Mouse (Mus musculus) limb, embryonic 14.5 days (tissue): Measurements from ENCODE around the gene Gsdma2. TPM values are rescaled to one million over a fixed set of nuclear protein-coding genes. Genes with fewer than 3 reads are reported as not detected.

Experiments
- ATAC-seq: fragments of 200-750 bp; cut with Nextera tagmentation; 2 replicates; pipeline ENCODE4 v1.8.0; 2017; ENCODE audit warnings: low read depth, moderate number of reproducible peaks, moderate TSS enrichment; ENCODE audit not compliant: low FRiP score
- DNase-seq: peaks from one replicate; pipeline ENCODE4 v3.0.0-alpha.2; 2015; ENCODE audit warnings: low spot score
- H3K27ac ChIP-seq: fragments of 300-500 bp; sonication (generic); replicated peaks from 2 replicates; pipeline ENCODE4 v1.5.1; 2014; ENCODE audit warnings: low read depth, mild to moderate bottlenecking, low read length, moderate library complexity, mixed read lengths
- H3K27me3 ChIP-seq: fragments of 300-500 bp; sonication (generic); 2 replicates; pipeline ENCODE4 v1.6.1; 2014; ENCODE audit warnings: low read length, mixed read lengths; ENCODE audit not compliant: control insufficient read depth, insufficient read depth
- H3K36me3 ChIP-seq: fragments of 300-500 bp; sonication (generic); 2 replicates; pipeline ENCODE4 v1.6.1; 2014; ENCODE audit warnings: mild to moderate bottlenecking, low read length, moderate library complexity, mixed read lengths; ENCODE audit not compliant: control insufficient read depth, insufficient read depth
- H3K4me1 ChIP-seq: fragments of 300-500 bp; sonication (generic); 2 replicates; pipeline ENCODE4 v1.6.1; 2014; ENCODE audit warnings: antibody characterized with exemption, low read length, mixed read lengths; ENCODE audit not compliant: control insufficient read depth, insufficient read depth
- H3K4me2 ChIP-seq: fragments of 300-500 bp; sonication (generic); replicated peaks from 2 replicates; pipeline ENCODE4 v1.6.1; 2014; ENCODE audit warnings: low read depth, mild to moderate bottlenecking, low read length, moderate library complexity; ENCODE audit not compliant: severe bottlenecking
- H3K4me3 ChIP-seq: fragments of 300-500 bp; sonication (generic); replicated peaks from 2 replicates; pipeline ENCODE4 v1.5.1; 2014; ENCODE audit warnings: low read length
- H3K9ac ChIP-seq: fragments of 300-500 bp; sonication (generic); 2 replicates; pipeline ENCODE4 v1.6.1; 2014; ENCODE audit warnings: mild to moderate bottlenecking, low read depth, low read length, moderate library complexity; ENCODE audit not compliant: severe bottlenecking
- H3K9me3 ChIP-seq: fragments of 300-500 bp; sonication (generic); 2 replicates; pipeline ENCODE4 v1.6.1; 2016; ENCODE audit warnings: low read length; ENCODE audit not compliant: control insufficient read depth
- POLR2A ChIP-seq: fragments of 200-500 bp; IDR thresholded peaks from 2 replicates; pipeline ENCODE4 v1.8.0; 2012; ENCODE audit warnings: inconsistent platforms, mild to moderate bottlenecking, moderate library complexity, borderline replicate concordance; ENCODE audit not compliant: insufficient read depth, insufficient read length; ENCODE audit errors: extremely low read depth
- WGBS: fragments of 180-500 bp; shearing (Covaris S2); extraction: QIAGEN DNeasy Blood & Tissue Kit; methylation state at CpG from one replicate; pipeline ENCODE4 v1.1.7; 2014; 5-methylcytosine and 5-hydroxymethylcytosine counted together
- polyA plus RNA-seq, 2 experiments: library from polyadenylated mRNA; depleted of rRNA in 1 of 2; stranded (reverse) in 1 of 2; unstranded in 1 of 2; fragments of >200 nt; fragmentation: Nextera tagmentation in 1 of 2; extraction: Ambion mirVana in 1 of 2; gene quantifications; 2 replicates each; pipeline versions ENCODE4 v1.2.1 to v1.2.3; 2012 to 2014

Gsdma2 gene
- polyA plus RNA-seq, 2 experiments: not detected

- H3K9ac ChIP-seq: no peak overlapping the region
- no peak overlapping the region for H3K4me2 ChIP-seq
- no peaks in the 10 kb centered on the region for H3K9me3 ChIP-seq
- no peak overlapping the region for H3K27ac ChIP-seq
- H3K27me3 ChIP-seq: no peaks in the 10 kb centered on the region
- no peak for DNase-seq
- H3K4me1 ChIP-seq: no peaks in the 10 kb centered on the region
- no peak for TF ChIP-seq POLR2A
- ATAC-seq: no peak
- 83% methylated on average over 9 of the region's 9 CpGs for WGBS
- no peak overlapping the region for H3K4me3 ChIP-seq
- H3K36me3 ChIP-seq: peaks cover 75% of the 10 kb centered on the region
Observed at GRCm38 (mm10) chr11:98694301-98694700, 47.7 kb downstream of the Gsdma2 start.

- TF ChIP-seq POLR2A: no peak
- no peak for ATAC-seq
- Histone ChIP-seq H3K9ac (no peak overlapping the region), H3K4me2 (no peak overlapping the region), H3K27ac (no peak overlapping the region), H3K36me3 (peaks cover 64% of the 10 kb centered on the region), H3K4me1 (no peaks in the 10 kb centered on the region), H3K4me3 (no peak overlapping the region), H3K27me3 (no peaks in the 10 kb centered on the region), H3K9me3 (no peaks in the 10 kb centered on the region)
- DNase-seq: no peak
- 72% methylated on average over 14 of the region's 14 CpGs for WGBS
Observed at GRCm38 (mm10) chr11:98695408-98695807, 48.8 kb downstream of the Gsdma2 start.

- Histone ChIP-seq H3K9ac (no peak overlapping the region), H3K4me3 (no peak overlapping the region), H3K4me2 (no peak overlapping the region), H3K9me3 (no peaks in the 10 kb centered on the region), H3K27ac (no peak overlapping the region), H3K27me3 (no peaks in the 10 kb centered on the region), H3K4me1 (no peaks in the 10 kb centered on the region), H3K36me3 (peaks cover 52% of the 10 kb centered on the region)
- ATAC-seq: no peak
- 89% methylated on average over 14 of the region's 14 CpGs for WGBS
- no peak for TF ChIP-seq POLR2A
- DNase-seq: no peak
Observed at GRCm38 (mm10) chr11:98696454-98697216, 50.1 kb downstream of the Gsdma2 start.

GRCm38 (mm10) chr11:98697225-98697624 lies 50.7 kb downstream of the Gsdma2 start:
- no peak for DNase-seq

GRCm38 (mm10) chr11:98698849-98699640 lies 52.5 kb downstream of the Gsdma2 start:
- 80% methylated on average over 16 of the region's 16 CpGs for WGBS
- ATAC-seq: no peak
- H3K9ac ChIP-seq: no peak overlapping the region

More at GRCm38 (mm10) chr11:98697225-98697624, 50.7 kb downstream of the Gsdma2 start:
- ATAC-seq: no peak
- Histone ChIP-seq H3K4me2 (no peak overlapping the region), H3K4me3 (no peak overlapping the region), H3K4me1 (no peaks in the 10 kb centered on the region), H3K27me3 (no peaks in the 10 kb centered on the region), H3K9me3 (no peaks in the 10 kb centered on the region), H3K36me3 (peaks cover 46% of the 10 kb centered on the region), H3K27ac (no peak overlapping the region), H3K9ac (no peak overlapping the region)
- TF ChIP-seq POLR2A: no peak
- 89% methylated on average over 12 of the region's 12 CpGs for WGBS

More at GRCm38 (mm10) chr11:98698849-98699640, 52.5 kb downstream of the Gsdma2 start:
- Histone ChIP-seq H3K36me3 (peaks cover 30% of the 10 kb centered on the region), H3K4me2 (no peak overlapping the region), H3K4me1 (0 out of 2 replicates have a peak, but pooled peaks cover 4% of the 10 kb centered on the region), H3K27ac (no peak overlapping the region), H3K27me3 (no peaks in the 10 kb centered on the region), H3K9me3 (no peaks in the 10 kb centered on the region), H3K4me3 (no peak overlapping the region)
- TF ChIP-seq POLR2A: no peak
- no peak for DNase-seq
